Mouse (Mus musculus) heart, postnatal 25 days (tissue): ENCODE results near the gene Rsf1. TPM values are rescaled to one million over a fixed set of nuclear protein-coding genes. Genes with fewer than 3 reads are reported as not detected.

Experiments
- DNase-seq: peaks from one replicate; pipeline ENCODE4 v3.0.0; 2022; ENCODE audit warnings: low spot score
- intact Hi-C: fragments of 180-260 bp; cut with DNase I; formaldehyde crosslinking; loops from one replicate; pipeline ENCODE4 v1.15.1; 2025
- total RNA-seq, 2 experiments: library from RNA; stranded (reverse); gene quantifications; 2 replicates each; pipeline ENCODE4 v1.2.3; 2021

Rsf1 gene
- total RNA-seq, 2 experiments from 2014 or later: 15.0 to 17.4 TPM

GRCm38 (mm10) chr7:97720109-97720508 lies 140.4 kb downstream of the Rsf1 start:
- no peak for DNase-seq
- intact Hi-C loops: no loop called here

GRCm38 (mm10) chr7:97722278-97722918 lies 142.7 kb downstream of the Rsf1 start:
- intact Hi-C loops: no loop called here
- no peak for DNase-seq

GRCm38 (mm10) chr7:97723646-97724538 lies 144.2 kb downstream of the Rsf1 start:
- intact Hi-C loops: no loop called here
- DNase-seq: no peak

GRCm38 (mm10) chr7:97725401-97725800 lies 145.7 kb downstream of the Rsf1 start:
- intact Hi-C loops: no loop called here
- DNase-seq: no peak

GRCm38 (mm10) chr7:97726080-97726479 lies 146.4 kb downstream of the Rsf1 start:
- DNase-seq: no peak
- intact Hi-C loops: no loop called here

- no peak for DNase-seq
- intact Hi-C loops: no loop called here
These were observed 147.1 kb downstream of the Rsf1 start for GRCm38 (mm10) chr7:97726778-97727177.

GRCm38 (mm10) chr7:97728666-97729614 lies 149.3 kb downstream of the Rsf1 start:
- DNase-seq: no peak
- intact Hi-C loops: no loop called here

- intact Hi-C loops: no loop called here
- no peak for DNase-seq
These were observed 150.7 kb downstream of the Rsf1 start for GRCm38 (mm10) chr7:97730427-97730826.

- no peak for DNase-seq
- intact Hi-C loops: no loop called here
These were observed 153.9 kb downstream of the Rsf1 start for GRCm38 (mm10) chr7:97733606-97734005.

- no peak for DNase-seq
- intact Hi-C loops: loop anchor here (5.0 kb wide), 2 partner anchors 37 to 52 kb away; partner anchors contain the start of gene Pak1
These were observed 155.3 kb downstream of the Rsf1 start for GRCm38 (mm10) chr7:97735021-97735420.

- intact Hi-C loops: loop anchor here (5.0 kb wide), 2 partner anchors 36 to 51 kb away; partner anchors contain the start of gene Pak1
- no peak for DNase-seq
These were observed 156.3 kb downstream of the Rsf1 start for GRCm38 (mm10) chr7:97735886-97736420.

GRCm38 (mm10) chr7:97737256-97737637 lies 157.6 kb downstream of the Rsf1 start:
- intact Hi-C loops: loop anchor here (5.0 kb wide), 2 partner anchors 35 to 50 kb away; partner anchors contain the start of gene Pak1

GRCm38 (mm10) chr7:97737638-97738456 lies 158.2 kb downstream of the Rsf1 start, which contains the start of gene Aqp11:
Aqp11 (minus strand) TSS chr7:97738289.
- intact Hi-C loops: loop anchor here (5.0 kb wide), 2 partner anchors 34 to 49 kb away; partner anchors contain the start of gene Pak1
- peak; percentile 78 for DNase-seq

More at GRCm38 (mm10) chr7:97737256-97737637, 157.6 kb downstream of the Rsf1 start:
- DNase-seq: no peak

- intact Hi-C loops: loop anchor here (5.0 kb wide), 2 partner anchors 331 to 361 kb away; no protein-coding TSS in a partner anchor
- DNase-seq: no peak
These were observed 161.3 kb downstream of the Rsf1 start for GRCm38 (mm10) chr7:97740948-97741347.

GRCm38 (mm10) chr7:97741756-97742291 lies 162.1 kb downstream of the Rsf1 start:
- intact Hi-C loops: loop anchor here (5.0 kb wide), 2 partner anchors 330 to 360 kb away; no protein-coding TSS in a partner anchor
- DNase-seq: no peak
